Mouse (Mus musculus): ENCODE results near the gene Rrp1b. TPM values are rescaled to one million over a fixed set of nuclear protein-coding genes. Genes with fewer than 3 reads are reported as not detected.

The Rrp1b gene
- polyA plus RNA-seq, 1 experiment from 2014 or later: 72.4 TPM

DNA sequence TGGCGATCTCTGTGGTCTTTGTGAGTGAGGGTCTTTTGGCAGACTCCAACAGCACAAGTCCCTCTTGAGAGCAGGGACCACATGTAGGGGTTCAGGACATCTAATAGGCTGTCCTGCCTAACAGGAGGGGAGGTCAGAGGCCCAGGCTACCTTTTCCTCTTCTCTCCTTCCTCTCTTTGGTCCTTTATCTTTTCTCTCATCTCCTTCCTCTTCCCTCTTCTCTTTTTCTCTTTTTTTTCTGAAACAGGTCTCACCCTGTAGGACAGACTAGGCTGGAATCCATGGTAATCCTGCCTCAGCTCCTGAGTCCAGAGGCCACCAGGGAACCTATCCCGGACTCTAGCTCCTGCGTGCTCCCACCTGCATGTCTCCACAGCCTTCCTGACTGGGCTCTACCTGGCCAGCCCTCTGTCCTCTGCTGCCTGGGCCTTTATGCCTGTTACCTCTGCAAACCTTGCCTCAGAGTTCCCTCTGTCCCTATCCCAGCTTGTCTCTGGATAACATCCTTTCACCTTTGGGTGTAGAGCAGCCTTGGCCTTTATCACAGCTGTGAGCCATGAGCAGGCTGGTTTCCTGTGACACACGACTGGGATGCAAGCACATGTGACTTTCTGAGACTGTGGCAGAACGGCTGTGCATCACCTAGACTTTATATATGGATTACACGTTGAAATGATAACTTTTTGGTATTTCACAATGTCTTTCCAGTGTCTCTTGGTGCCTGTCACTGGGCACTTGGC is 73.5 kb downstream of the Rrp1b start:
- Histone ChIP-seq H3K27me3 (peaks cover 8% of the 10 kb centered on the region), H3K4me2 (replicated peaks) (no peak overlapping the region), H3K9me3 (no peaks in the 10 kb centered on the region), H3K27ac (no peak overlapping the region), H3K9ac (no peak overlapping the region), H3K4me1 (peaks cover 23% of the 10 kb centered on the region), H3K36me3 (no peaks in the 10 kb centered on the region), H3K4me3 (no peak overlapping the region)
- no peak for ATAC-seq (ENCODE audit: insufficient number of reproducible peaks, insufficient read depth, low FRiP score, low TSS enrichment)
- 68% methylated on average over 6 of the region's 6 CpGs for WGBS

- 42% methylated on average over 2 of the region's 2 CpGs for WGBS
- Histone ChIP-seq H3K9ac (0 out of 2 replicates have a peak overlapping the region, but pooled peaks have one; percentile 9), H3K9me3 (no peaks in the 10 kb centered on the region), H3K4me3 (no peak overlapping the region), H3K4me1 (peaks cover 24% of the 10 kb centered on the region), H3K27me3 (peaks cover 8% of the 10 kb centered on the region), H3K4me2 (replicated peaks) (no peak overlapping the region), H3K36me3 (no peaks in the 10 kb centered on the region), H3K27ac (0 out of 2 replicates have a peak overlapping the region, but pooled peaks have one; percentile 50)
- no peak for ATAC-seq (ENCODE audit: insufficient number of reproducible peaks, insufficient read depth, low FRiP score, low TSS enrichment)
Observed at GRCm38 (mm10) chr17:32110424-32110823, 74.5 kb downstream of the Rrp1b start.

- Histone ChIP-seq H3K9me3 (no peaks in the 10 kb centered on the region), H3K9ac (no peak overlapping the region), H3K4me1 (peaks cover 24% of the 10 kb centered on the region), H3K4me2 (replicated peaks) (no peak overlapping the region), H3K4me3 (no peak overlapping the region), H3K27ac (no peak overlapping the region), H3K27me3 (peaks cover 8% of the 10 kb centered on the region), H3K36me3 (no peaks in the 10 kb centered on the region)
- 79% methylated on average over 10 of the region's 10 CpGs for WGBS
- ATAC-seq (ENCODE audit: insufficient number of reproducible peaks, insufficient read depth, low FRiP score, low TSS enrichment): no peak
Observed at GRCm38 (mm10) chr17:32110980-32111780, 75.3 kb downstream of the Rrp1b start.

Other genes with a start within 250 kb of the Rrp1b start
- gene Sik1, start 180.3 kb upstream of the Rrp1b start, polyA plus RNA-seq (2016; fragmentation: Nextera tagmentation; extraction: Ambion mirVana): 13.0 and 15.8 TPM in 2 replicates
- gene Hsf2bp, start 249 bp downstream of the Rrp1b start, polyA plus RNA-seq (2016; fragmentation: Nextera tagmentation; extraction: Ambion mirVana): 0.35 and 0.89 TPM in 2 replicates
- 22.1 and 23.0 TPM in 2 replicates for gene Notch3, start 130.8 kb downstream of the Rrp1b start, polyA plus RNA-seq (2016; fragmentation: Nextera tagmentation; extraction: Ambion mirVana)
- 0.23 and 0.27 TPM in 2 replicates for gene Ephx3, start 153.4 kb downstream of the Rrp1b start, polyA plus RNA-seq (2016; fragmentation: Nextera tagmentation; extraction: Ambion mirVana)
- 107 and 112 TPM in 2 replicates for gene Brd4, start 248.6 kb downstream of the Rrp1b start, polyA plus RNA-seq (2016; fragmentation: Nextera tagmentation; extraction: Ambion mirVana)

All from embryonic facial prominence, embryonic 12.5 days (tissue).